Mouse (Mus musculus): Measurements from ENCODE around the gene Bmper. TPM values are rescaled to one million over a fixed set of nuclear protein-coding genes. Genes with fewer than 3 reads are reported as not detected.

Gene Bmper
- polyA plus RNA-seq, 1 experiment from 2014 or later = 0.38 TPM

- Histone ChIP-seq H3K36me3 (replicated peaks) (no peaks in the 10 kb centered on the region), H3K9me3 (replicated peaks) (no peaks in the 10 kb centered on the region), H3K9ac (no peak overlapping the region), H3K4me2 (no peak overlapping the region), H3K27ac (replicated peaks) (no peak overlapping the region), H3K4me3 (replicated peaks) (no peak overlapping the region), H3K4me1 (replicated peaks) (no peaks in the 10 kb centered on the region), H3K27me3 (peaks cover 18% of the 10 kb centered on the region)
- WGBS (ENCODE audit: insufficient replicate concordance) = 28% methylated on average over 17 of the region's 17 CpGs
- ATAC-seq (ENCODE audit: insufficient read depth) = no peak
Measured at GRCm38 (mm10) chr9:23204339-23205288, 18.3 kb upstream of the Bmper start.

- Histone ChIP-seq H3K9ac (no peak overlapping the region), H3K27me3 (peaks cover 18% of the 10 kb centered on the region), H3K9me3 (replicated peaks) (no peaks in the 10 kb centered on the region), H3K27ac (replicated peaks) (no peak overlapping the region), H3K4me3 (replicated peaks) (no peak overlapping the region), H3K36me3 (replicated peaks) (no peaks in the 10 kb centered on the region), H3K4me1 (replicated peaks) (no peaks in the 10 kb centered on the region), H3K4me2 (no peak overlapping the region)
- WGBS (ENCODE audit: insufficient replicate concordance) = 13% methylated on average over 3 of the region's 3 CpGs
- ATAC-seq (ENCODE audit: insufficient read depth) = no peak
Measured at GRCm38 (mm10) chr9:23205304-23205703, 17.6 kb upstream of the Bmper start.

GRCm38 (mm10) chr9:23205757-23206156, 17.1 kb upstream of the Bmper start:
- no peak for ATAC-seq (ENCODE audit: insufficient read depth)
- no peak overlapping the region for H3K4me3 ChIP-seq (replicated peaks)
- H3K9ac ChIP-seq = no peak overlapping the region
- H3K4me2 ChIP-seq = no peak overlapping the region
- no peaks in the 10 kb centered on the region for H3K36me3 ChIP-seq (replicated peaks)
- H3K9me3 ChIP-seq (replicated peaks) = no peaks in the 10 kb centered on the region
- no peaks in the 10 kb centered on the region for H3K4me1 ChIP-seq (replicated peaks)
- WGBS (ENCODE audit: insufficient replicate concordance) = 36% methylated on average over 3 of the region's 3 CpGs
- H3K27ac ChIP-seq (replicated peaks) = no peak overlapping the region
- H3K27me3 ChIP-seq = peaks cover 18% of the 10 kb centered on the region

DNA sequence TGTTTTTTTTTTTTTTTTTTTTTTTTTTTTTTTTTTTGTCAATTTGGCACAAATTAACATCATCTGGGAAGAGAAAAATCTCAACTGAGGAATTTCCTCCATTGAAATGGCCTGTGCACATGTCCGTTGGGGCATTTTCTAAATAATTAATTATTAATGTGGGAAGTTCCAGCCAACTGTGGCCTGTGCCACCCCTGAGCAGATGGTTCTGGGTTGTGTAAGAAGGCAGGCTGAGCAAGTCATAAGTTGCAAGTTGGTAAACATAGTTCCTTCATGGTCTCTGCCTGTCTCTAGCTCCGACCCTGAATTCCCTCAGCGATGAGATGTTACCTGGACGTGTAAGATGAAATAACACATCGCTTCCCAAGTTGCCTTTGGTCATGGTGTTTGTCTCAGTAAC, 16.7 kb upstream of the Bmper start:
- H3K4me1 ChIP-seq (replicated peaks) = no peaks in the 10 kb centered on the region
- H3K27ac ChIP-seq (replicated peaks) = no peak overlapping the region
- no peak overlapping the region for H3K4me2 ChIP-seq
- H3K9ac ChIP-seq = no peak overlapping the region
- no peaks in the 10 kb centered on the region for H3K36me3 ChIP-seq (replicated peaks)
- 69% methylated on average over 5 of the region's 5 CpGs for WGBS (ENCODE audit: insufficient replicate concordance)
- ATAC-seq (ENCODE audit: insufficient read depth) = no peak
- H3K9me3 ChIP-seq (replicated peaks) = no peaks in the 10 kb centered on the region
- no peak overlapping the region for H3K4me3 ChIP-seq (replicated peaks)
- H3K27me3 ChIP-seq = peaks cover 18% of the 10 kb centered on the region

DNA sequence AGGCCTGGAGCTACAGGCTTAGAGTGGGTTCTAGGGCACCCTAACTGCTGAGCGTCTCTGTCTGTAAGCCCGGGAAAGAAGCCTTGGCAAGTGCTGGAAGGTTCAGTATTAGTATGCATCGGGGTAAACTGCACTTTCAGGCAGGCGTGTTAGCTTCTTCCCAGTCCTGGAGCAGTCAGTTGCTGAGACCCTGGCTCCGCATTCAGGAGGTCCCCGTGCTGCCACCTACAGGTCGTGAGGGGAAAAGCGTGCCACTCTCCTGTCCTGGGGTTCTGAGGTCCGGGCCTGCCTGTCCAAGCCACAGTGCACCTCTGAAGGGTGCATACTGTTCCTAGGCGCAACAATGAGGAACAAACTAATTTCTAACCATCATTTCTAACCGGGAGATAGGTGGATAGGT, 10.6 kb upstream of the Bmper start:
- ATAC-seq (ENCODE audit: insufficient read depth) = no peak
- H3K27me3 ChIP-seq = no peaks in the 10 kb centered on the region
- no peaks in the 10 kb centered on the region for H3K36me3 ChIP-seq (replicated peaks)
- 4% methylated on average over 11 of the region's 11 CpGs for WGBS (ENCODE audit: insufficient replicate concordance)
- no peak overlapping the region for H3K4me3 ChIP-seq (replicated peaks)
- H3K9me3 ChIP-seq (replicated peaks) = no peaks in the 10 kb centered on the region
- no peak overlapping the region for H3K4me2 ChIP-seq
- no peak overlapping the region for H3K27ac ChIP-seq (replicated peaks)
- H3K4me1 ChIP-seq (replicated peaks) = no peaks in the 10 kb centered on the region
- no peak overlapping the region for H3K9ac ChIP-seq

- H3K27ac ChIP-seq (replicated peaks) = no peak overlapping the region
- no peaks in the 10 kb centered on the region; the same call in 1 of the 2 replicates for H3K4me1 ChIP-seq (replicated peaks)
- H3K4me3 ChIP-seq (replicated peaks) = no peak overlapping the region
- no peaks in the 10 kb centered on the region for H3K36me3 ChIP-seq (replicated peaks)
- H3K4me2 ChIP-seq = no peak overlapping the region
- no peak for ATAC-seq (ENCODE audit: insufficient read depth)
- WGBS (ENCODE audit: insufficient replicate concordance) = 39% methylated on average over 3 of the region's 3 CpGs
- no peak overlapping the region for H3K9ac ChIP-seq
- no peaks in the 10 kb centered on the region for H3K9me3 ChIP-seq (replicated peaks)
- H3K27me3 ChIP-seq = peaks cover 45% of the 10 kb centered on the region
Measured at GRCm38 (mm10) chr9:23219754-23220153, 3.1 kb upstream of the Bmper start.

GRCm38 (mm10) chr9:23221976-23222375, 900 bp upstream of the Bmper start:
- Histone ChIP-seq H3K36me3 (replicated peaks) (no peaks in the 10 kb centered on the region), H3K9me3 (replicated peaks) (no peaks in the 10 kb centered on the region), H3K4me1 (replicated peaks) (no peaks in the 10 kb centered on the region; the same call in 1 of the 2 replicates), H3K27ac (replicated peaks) (no peak overlapping the region), H3K4me2 (peak overlapping the region; percentile 70; the same call in 1 of the 2 replicates), H3K9ac (no peak overlapping the region), H3K4me3 (replicated peaks) (no peak overlapping the region), H3K27me3 (peaks cover 64% of the 10 kb centered on the region)
- ATAC-seq (ENCODE audit: insufficient read depth) = no peak
- 25% methylated on average over 5 of the region's 5 CpGs for WGBS (ENCODE audit: insufficient replicate concordance)

DNA sequence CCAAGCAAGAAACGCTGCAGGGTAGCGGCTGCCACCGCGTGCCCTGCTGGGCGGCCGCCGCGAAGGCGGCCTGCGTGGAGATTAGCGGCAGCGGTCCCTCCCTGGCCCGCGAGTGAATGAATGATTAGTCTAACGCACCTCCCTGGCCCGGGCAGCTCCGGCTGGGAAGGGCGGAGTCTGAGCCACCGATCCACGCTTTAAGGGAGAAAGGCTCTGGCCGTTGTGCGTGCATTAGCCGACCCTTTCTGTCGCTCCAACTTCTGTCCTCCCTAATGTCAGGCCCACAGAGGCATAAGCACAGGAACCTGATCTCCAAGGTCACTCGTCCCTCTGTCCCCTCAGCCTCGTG, 410 bp upstream of the Bmper start:
- Histone ChIP-seq H3K9ac (no peak overlapping the region), H3K4me3 (replicated peaks) (peak overlapping the region; percentile 51), H3K4me1 (replicated peaks) (no peaks in the 10 kb centered on the region; the same call in 1 of the 2 replicates), H3K27ac (replicated peaks) (no peak overlapping the region), H3K36me3 (replicated peaks) (no peaks in the 10 kb centered on the region), H3K4me2 (peak overlapping the region; percentile 70), H3K27me3 (peaks cover 64% of the 10 kb centered on the region), H3K9me3 (replicated peaks) (no peaks in the 10 kb centered on the region)
- no peak for ATAC-seq (ENCODE audit: insufficient read depth)
- under 1% methylated on average over 25 of the region's 26 CpGs for WGBS (ENCODE audit: insufficient replicate concordance)

GRCm38 (mm10) chr9:23223549-23224077, 737 bp downstream of the Bmper start:
- Histone ChIP-seq H3K4me2 (peak overlapping the region; percentile 70), H3K36me3 (replicated peaks) (no peaks in the 10 kb centered on the region), H3K27ac (replicated peaks) (no peak overlapping the region), H3K9me3 (replicated peaks) (no peaks in the 10 kb centered on the region), H3K9ac (no peak overlapping the region), H3K4me1 (replicated peaks) (no peaks in the 10 kb centered on the region; the same call in 1 of the 2 replicates), H3K4me3 (replicated peaks) (peak overlapping the region; percentile 51), H3K27me3 (peaks cover 67% of the 10 kb centered on the region)
- no peak for ATAC-seq (ENCODE audit: insufficient read depth)
- 2% methylated on average over 29 of the region's 29 CpGs for WGBS (ENCODE audit: insufficient replicate concordance)

DNA sequence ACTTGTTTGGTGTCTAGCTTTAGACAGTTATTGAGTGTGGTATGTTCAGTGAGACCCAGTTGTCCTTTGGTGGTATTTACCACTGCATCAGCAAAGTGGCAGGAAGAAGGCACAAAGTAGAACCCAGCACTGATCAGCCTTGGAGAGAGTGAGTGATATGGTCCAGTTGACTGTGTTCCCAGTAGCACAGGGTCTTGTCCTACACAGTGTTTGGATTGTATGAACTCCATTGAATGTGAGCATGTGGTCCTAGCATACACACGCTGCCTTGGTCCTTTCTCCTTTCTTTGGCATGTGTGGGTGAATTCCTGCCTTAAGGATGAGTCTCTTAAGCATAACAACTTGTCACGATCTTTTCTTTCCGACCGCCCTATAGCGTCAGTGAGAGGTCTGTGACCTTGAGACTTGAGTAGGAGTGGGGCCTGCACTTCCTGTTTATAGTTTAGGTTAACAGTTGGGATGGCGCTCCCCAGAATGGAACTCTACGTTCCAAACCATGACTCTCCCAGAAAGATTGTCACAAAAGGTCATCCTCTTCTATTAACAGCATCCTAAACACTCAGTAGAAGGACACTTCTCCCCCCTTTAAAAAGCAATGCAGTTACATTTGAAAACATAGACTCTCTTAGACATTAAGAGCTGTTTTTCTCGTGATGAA, 10.7 kb downstream of the Bmper start:
- H3K27ac ChIP-seq (replicated peaks) = no peak overlapping the region
- no peaks in the 10 kb centered on the region for H3K9me3 ChIP-seq (replicated peaks)
- H3K27me3 ChIP-seq = no peaks in the 10 kb centered on the region
- WGBS (ENCODE audit: insufficient replicate concordance) = 60% methylated on average over 8 of the region's 8 CpGs
- no peak overlapping the region for H3K9ac ChIP-seq
- no peak for ATAC-seq (ENCODE audit: insufficient read depth)
- no peak overlapping the region for H3K4me3 ChIP-seq (replicated peaks)
- H3K4me1 ChIP-seq (replicated peaks) = no peaks in the 10 kb centered on the region
- no peaks in the 10 kb centered on the region for H3K36me3 ChIP-seq (replicated peaks)
- H3K4me2 ChIP-seq = no peak overlapping the region

GRCm38 (mm10) chr9:23235368-23236002, 12.6 kb downstream of the Bmper start:
- Histone ChIP-seq H3K36me3 (replicated peaks) (no peaks in the 10 kb centered on the region), H3K4me3 (replicated peaks) (no peak overlapping the region), H3K27me3 (no peaks in the 10 kb centered on the region), H3K4me2 (no peak overlapping the region), H3K9ac (no peak overlapping the region), H3K27ac (replicated peaks) (no peak overlapping the region), H3K4me1 (replicated peaks) (no peaks in the 10 kb centered on the region), H3K9me3 (replicated peaks) (no peaks in the 10 kb centered on the region)
- 28% methylated on average over 6 of the region's 6 CpGs for WGBS (ENCODE audit: insufficient replicate concordance)
- no peak for ATAC-seq (ENCODE audit: insufficient read depth)

Data from liver, embryonic 15.5 days (tissue).